Mouse (Mus musculus) stomach, postnatal 0 days (tissue): ENCODE results near the gene Smurf2. TPM values are rescaled to one million over a fixed set of nuclear protein-coding genes. Genes with fewer than 3 reads are reported as not detected.

Source experiments
- ATAC-seq: fragments of 200-750 bp; cut with Nextera tagmentation; 2 replicates; pipeline ENCODE4 v1.8.0; 2017; ENCODE audit not compliant: low FRiP score, low TSS enrichment
- DNase-seq: peaks from one replicate; pipeline ENCODE4 v3.0.0-alpha.2; 2016; ENCODE audit warnings: low spot score
- H3K27ac ChIP-seq: fragments of 300-500 bp; sonication (generic); replicated peaks from 2 replicates; pipeline ENCODE4 v1.5.1; 2014; ENCODE audit warnings: mild to moderate bottlenecking, control low read depth
- H3K27me3 ChIP-seq: fragments of 300-500 bp; sonication (generic); 2 replicates; pipeline ENCODE4 v1.6.1; 2014; ENCODE audit warnings: low read length; ENCODE audit not compliant: control insufficient read depth, insufficient read depth
- H3K36me3 ChIP-seq: fragments of 300-500 bp; sonication (generic); 2 replicates; pipeline ENCODE4 v1.6.1; 2014; ENCODE audit warnings: low read length, mixed read lengths; ENCODE audit not compliant: control insufficient read depth, insufficient read depth
- H3K4me1 ChIP-seq: fragments of 300-500 bp; sonication (generic); replicated peaks from 2 replicates; pipeline ENCODE4 v1.6.1; 2014; ENCODE audit warnings: antibody characterized with exemption; ENCODE audit not compliant: control insufficient read depth, insufficient read depth
- H3K4me2 ChIP-seq: fragments of 300-500 bp; sonication (generic); replicated peaks from 2 replicates; pipeline ENCODE4 v1.6.1; 2014; ENCODE audit warnings: low read depth, mild to moderate bottlenecking, control low read depth, moderate library complexity
- H3K4me3 ChIP-seq: fragments of 300-500 bp; sonication (generic); 2 replicates; pipeline ENCODE4 v1.5.1; 2014; ENCODE audit warnings: low read depth, low read length, control low read depth
- H3K9ac ChIP-seq: fragments of 300-500 bp; sonication (generic); 2 replicates; pipeline ENCODE4 v1.6.1; 2014; ENCODE audit warnings: mild to moderate bottlenecking, low read length, control low read depth, mixed read lengths
- H3K9me3 ChIP-seq: fragments of 300-500 bp; sonication (generic); 2 replicates; pipeline ENCODE4 v1.6.1; 2016; ENCODE audit warnings: low read length; ENCODE audit not compliant: control insufficient read depth
- CTCF ChIP-seq: IDR thresholded peaks from 2 replicates; pipeline ENCODE4 v1.5.1; 2016; ENCODE audit warnings: antibody characterized with exemption, low read depth, mild to moderate bottlenecking, moderate library complexity
- EP300 ChIP-seq: optimal IDR thresholded peaks from 2 replicates; pipeline ENCODE3; 2016; ENCODE audit warnings: antibody characterized with exemption
- WGBS: fragments of 180-500 bp; shearing (Covaris S2); extraction: QIAGEN DNeasy Blood & Tissue Kit; methylation state at CpG from one replicate; pipeline ENCODE4 v1.1.7; 2014; 5-methylcytosine and 5-hydroxymethylcytosine counted together
- polyA plus RNA-seq: library from polyadenylated mRNA; unstranded; fragments of >200 nt; fragmentation: Nextera tagmentation; extraction: Ambion mirVana; gene quantifications from 2 replicates; pipeline ENCODE4 v1.2.1, GENCODE M21; 2015

Smurf2 gene
- polyA plus RNA-seq, 1 experiment from 2014 or later: 7.1 TPM

GRCm38 (mm10) chr11:106959121-106959520 lies 38.6 kb upstream of the Smurf2 start:
- no peaks in the 10 kb centered on the region for H3K36me3 ChIP-seq
- TF ChIP-seq CTCF: no peak
- no peak for TF ChIP-seq EP300
- no peaks in the 10 kb centered on the region for H3K27me3 ChIP-seq
- H3K27ac ChIP-seq: no peak overlapping the region
- H3K9me3 ChIP-seq: no peaks in the 10 kb centered on the region
- no peak overlapping the region for H3K4me3 ChIP-seq
- no peaks in the 10 kb centered on the region for H3K4me1 ChIP-seq
- no peak for ATAC-seq
- no peak for DNase-seq
- H3K9ac ChIP-seq: no peak overlapping the region
- no peak overlapping the region for H3K4me2 ChIP-seq
- WGBS: 95% methylated on average over 5 of the region's 5 CpGs

GRCm38 (mm10) chr11:106958407-106959071 lies 38.0 kb upstream of the Smurf2 start:
- no peak overlapping the region for H3K4me2 ChIP-seq
- 75% methylated on average over 6 of the region's 6 CpGs for WGBS
- no peaks in the 10 kb centered on the region for H3K4me1 ChIP-seq
- no peaks in the 10 kb centered on the region for H3K27me3 ChIP-seq
- H3K9me3 ChIP-seq: no peaks in the 10 kb centered on the region
- no peak overlapping the region for H3K27ac ChIP-seq
- no peaks in the 10 kb centered on the region for H3K36me3 ChIP-seq
- H3K9ac ChIP-seq: no peak overlapping the region
- H3K4me3 ChIP-seq: no peak overlapping the region
- ATAC-seq: no peak
- DNase-seq: no peak
- TF ChIP-seq CTCF: no peak
- TF ChIP-seq EP300: no peak

GRCm38 (mm10) chr11:106957271-106957980 lies 36.9 kb upstream of the Smurf2 start:
- peak; percentile 46 for DNase-seq

GRCm38 (mm10) chr11:106954566-106954965 lies 34.1 kb upstream of the Smurf2 start:
- Histone ChIP-seq H3K9ac (no peak overlapping the region), H3K36me3 (no peaks in the 10 kb centered on the region), H3K27ac (no peak overlapping the region), H3K27me3 (no peaks in the 10 kb centered on the region), H3K4me3 (no peak overlapping the region), H3K4me2 (no peak overlapping the region), H3K4me1 (no peaks in the 10 kb centered on the region), H3K9me3 (no peaks in the 10 kb centered on the region)
- DNase-seq (no peak), ATAC-seq (no peak)
- WGBS: 61% methylated on average over 8 of the region's 8 CpGs
- TF ChIP-seq CTCF: no peak
- no peak for TF ChIP-seq EP300

More at GRCm38 (mm10) chr11:106957271-106957980, 36.9 kb upstream of the Smurf2 start:
- Histone ChIP-seq H3K4me2 (0 out of 2 replicates have a peak overlapping the region, but pooled peaks have one; percentile 20), H3K4me1 (no peaks in the 10 kb centered on the region), H3K27me3 (no peaks in the 10 kb centered on the region), H3K27ac (peak overlapping the region; percentile 31; the same call in 1 of the 2 replicates), H3K9ac (no peak overlapping the region; the same call in 1 of the 2 replicates), H3K9me3 (no peaks in the 10 kb centered on the region), H3K4me3 (no peak overlapping the region), H3K36me3 (no peaks in the 10 kb centered on the region)
- 24% methylated on average over 12 of the region's 12 CpGs for WGBS
- ATAC-seq: peak; percentile 41; the same call in 1 of the 2 replicates
- TF ChIP-seq EP300 (no peak), CTCF (no peak)

GRCm38 (mm10) chr11:106954116-106954515 lies 33.6 kb upstream of the Smurf2 start:
- Histone ChIP-seq H3K9me3 (no peaks in the 10 kb centered on the region), H3K4me3 (no peak overlapping the region), H3K36me3 (no peaks in the 10 kb centered on the region), H3K27ac (no peak overlapping the region), H3K9ac (no peak overlapping the region), H3K4me2 (no peak overlapping the region), H3K4me1 (no peaks in the 10 kb centered on the region), H3K27me3 (no peaks in the 10 kb centered on the region)
- TF ChIP-seq CTCF (no peak), EP300 (no peak)
- 63% methylated on average over 9 of the region's 9 CpGs for WGBS
- ATAC-seq: no peak
- DNase-seq: no peak

GRCm38 (mm10) chr11:106937306-106937705 lies 16.8 kb upstream of the Smurf2 start:
- H3K4me1 ChIP-seq: no peaks in the 10 kb centered on the region

More at GRCm38 (mm10) chr11:106937306-106937705, 16.8 kb upstream of the Smurf2 start:
- Histone ChIP-seq H3K36me3 (no peaks in the 10 kb centered on the region), H3K27me3 (no peaks in the 10 kb centered on the region), H3K4me3 (no peak overlapping the region), H3K27ac (no peak overlapping the region), H3K9ac (no peak overlapping the region), H3K9me3 (no peaks in the 10 kb centered on the region), H3K4me2 (no peak overlapping the region)
- no peak for ATAC-seq
- WGBS: 75% methylated on average over 5 of the region's 5 CpGs
- no peak for TF ChIP-seq EP300
- no peak for TF ChIP-seq CTCF
- DNase-seq: no peak
